ENCODE assay signal across 29 mouse cellular contexts in genomic region chr4:77710231-77710630, GRCm38 (mm10).
"Had no signal": no experiment of that assay in that cellular context is flagged by ENCODE, and none has a peak within 500 bp of the region (broad histone marks: within the 10 kb centered on the region; RNA-seq: fewer than 3 reads in every experiment).

No protein-coding gene starts in this region.

- H3K4me2 ChIP-seq: heart, embryonic 12.5 days; hindbrain, embryonic 12.5 days; hindbrain, embryonic 14.5 days; intestine, embryonic 15.5 days; limb, embryonic 12.5 days; liver, embryonic 11.5 days; liver, embryonic 13.5 days; liver, embryonic 15.5 days had no signal

- H3K4me3 ChIP-seq: gastrocnemius, adult 2 months; heart, embryonic 10.5 days; heart, embryonic 12.5 days; hindbrain, embryonic 10.5 days; hindbrain, embryonic 12.5 days; intestine, embryonic 15.5 days; layer of hippocampus, adult 2 months; left cerebral cortex, adult 2 months; limb, embryonic 10.5 days; limb, embryonic 12.5 days; liver, embryonic 13.5 days; liver, embryonic 15.5 days had no signal

- H3K27me3 ChIP-seq: heart, embryonic 12.5 days; hindbrain, embryonic 12.5 days; intestine, embryonic 15.5 days; limb, embryonic 12.5 days; liver, embryonic 13.5 days; liver, embryonic 15.5 days had no signal

- H3K27ac ChIP-seq: gastrocnemius, adult 2 months; heart, embryonic 10.5 days; hindbrain, embryonic 10.5 days; hindbrain, embryonic 12.5 days; hindbrain, embryonic 14.5 days; intestine, embryonic 15.5 days; layer of hippocampus, adult 2 months; left cerebral cortex, adult 2 months; limb, embryonic 10.5 days; limb, embryonic 12.5 days; liver, embryonic 13.5 days; liver, embryonic 15.5 days had no signal

- ATAC-seq: hindbrain, embryonic 16.5 days; inflammation-experienced regulatory T-cells, adult 6 months; intestine, embryonic 15.5 days; intestine, postnatal 0 days; liver, postnatal 0 days had no signal

- H3K9me3 ChIP-seq: heart, embryonic 10.5 days; heart, embryonic 12.5 days; hindbrain, embryonic 10.5 days; hindbrain, embryonic 12.5 days; intestine, embryonic 15.5 days; limb, embryonic 10.5 days; limb, embryonic 12.5 days; liver, embryonic 13.5 days; liver, embryonic 15.5 days had no signal

- H3K36me3 ChIP-seq: heart, embryonic 10.5 days; heart, embryonic 12.5 days; hindbrain, embryonic 10.5 days; hindbrain, embryonic 12.5 days; intestine, embryonic 15.5 days; limb, embryonic 10.5 days; limb, embryonic 12.5 days; liver, embryonic 13.5 days; liver, embryonic 15.5 days had no signal

- DNase-seq: gastrocnemius, adult 2 months; gastrocnemius, postnatal 10 days; gastrocnemius, postnatal 25 days; heart, adult 18-20 months; heart, postnatal 10 days; heart, postnatal 4 days; kidney, adult 18-20 months; kidney, adult 8-10 months; kidney, postnatal 10 days; kidney, postnatal 25 days; kidney, postnatal 4 days; liver; liver, embryonic 13.5 days; liver, postnatal 0 days had no signal

- H3K9ac ChIP-seq: heart, embryonic 12.5 days; hindbrain, embryonic 12.5 days; hindbrain, embryonic 14.5 days; intestine, embryonic 15.5 days; limb, embryonic 12.5 days; liver, embryonic 13.5 days; liver, embryonic 15.5 days; liver, postnatal 0 days had no signal

- H3K4me1 ChIP-seq: heart, embryonic 10.5 days; heart, embryonic 12.5 days; hindbrain, embryonic 10.5 days; hindbrain, embryonic 12.5 days; intestine, embryonic 15.5 days; limb, embryonic 10.5 days; limb, embryonic 12.5 days; liver, embryonic 13.5 days; liver, embryonic 15.5 days had no signal
